Mouse (Mus musculus) lung, postnatal 25 days (tissue): ENCODE measurements around the gene Atxn2.
"Not testable (repeated sequence)": the region's sequence is repeated elsewhere in the genome, so short reads cannot be mapped to it uniquely, and the experiment has no call there.

Experiments used
- DNase-seq: peaks from one replicate; pipeline ENCODE4 v3.0.0; 2022; ENCODE audit warnings: low spot score

Atxn2 gene

GRCm38 (mm10) chr5:121710851-121711173, 325 bp upstream of the Atxn2 start:
- no peak for DNase-seq

DNA sequence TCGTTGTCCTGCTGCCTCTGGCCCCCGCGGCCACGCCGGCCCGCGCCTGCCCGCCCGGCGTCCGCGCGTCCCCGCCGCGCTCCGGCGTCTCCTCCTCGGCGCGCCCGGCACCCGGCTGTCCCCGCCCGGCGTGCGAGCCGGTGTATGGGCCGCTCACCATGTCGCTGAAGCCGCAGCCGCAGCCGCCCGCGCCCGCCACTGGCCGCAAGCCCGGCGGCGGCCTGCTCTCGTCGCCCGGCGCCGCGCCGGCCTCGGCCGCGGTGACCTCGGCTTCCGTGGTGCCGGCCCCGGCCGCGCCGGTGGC, 743 bp downstream of the Atxn2 start:
- DNase-seq: no peak

- DNase-seq: no peak
Observed at GRCm38 (mm10) chr5:121712232-121712933, 1.2 kb downstream of the Atxn2 start.

- no peak for DNase-seq
Observed at GRCm38 (mm10) chr5:121712934-121713538, 1.9 kb downstream of the Atxn2 start.

GRCm38 (mm10) chr5:121714331-121714730, 3.2 kb downstream of the Atxn2 start:
- no peak for DNase-seq

DNA sequence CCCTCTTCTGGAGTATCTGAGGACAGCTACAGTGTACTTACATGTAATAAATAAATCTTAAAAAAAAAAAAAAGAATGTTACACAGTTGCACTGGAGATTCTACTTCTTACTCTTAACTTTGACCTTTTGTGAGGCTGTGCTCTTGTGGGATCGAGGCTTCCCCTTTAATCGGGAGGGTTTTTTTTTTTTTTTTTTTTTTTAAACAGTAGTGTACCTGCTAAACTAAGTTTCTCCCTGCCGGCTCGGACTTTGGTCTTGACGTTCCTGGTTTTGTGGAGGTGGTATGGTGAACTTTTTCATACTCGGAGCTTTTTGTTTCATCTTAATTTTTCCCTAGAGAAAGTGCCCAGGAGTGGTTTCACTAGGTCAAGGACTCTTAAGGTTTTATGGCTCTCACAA, 3.8 kb downstream of the Atxn2 start:
- DNase-seq: no peak

GRCm38 (mm10) chr5:121718462-121718861, 7.3 kb downstream of the Atxn2 start:
- no peak for DNase-seq

DNA sequence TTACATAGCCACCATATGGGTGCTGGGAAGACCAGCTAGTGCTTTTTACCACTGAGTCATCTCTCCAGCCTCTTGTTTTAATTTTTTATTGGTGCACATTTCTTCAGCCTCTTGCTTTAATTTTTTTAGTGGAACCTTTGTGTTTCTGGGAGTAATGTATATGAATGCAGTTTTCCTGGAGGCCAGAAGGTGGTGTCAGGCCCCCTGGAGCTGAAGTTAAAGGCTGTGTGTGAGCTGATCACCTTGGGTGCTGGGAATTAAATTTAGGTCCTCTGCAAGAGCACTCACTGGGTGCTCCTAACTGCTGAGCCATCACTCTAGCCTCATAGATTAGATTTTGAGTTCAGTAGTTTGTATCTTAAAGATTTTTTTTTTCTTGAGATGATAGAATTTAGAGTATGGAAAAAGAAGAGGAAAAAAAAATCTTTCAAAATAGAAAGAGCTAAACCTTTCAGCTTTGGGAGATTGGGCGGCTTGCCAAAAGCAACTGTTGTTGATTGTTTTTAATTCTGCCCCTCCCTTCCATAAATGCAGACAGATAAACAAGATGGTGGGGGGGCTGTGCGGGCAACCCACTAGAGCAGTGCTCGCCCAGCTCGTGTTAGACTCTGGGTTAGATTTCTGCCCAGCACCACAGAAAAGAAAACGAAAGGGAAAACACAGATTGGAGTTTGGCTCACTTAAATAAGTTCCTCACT, 9.9 kb downstream of the Atxn2 start:
- DNase-seq: no peak

DNA sequence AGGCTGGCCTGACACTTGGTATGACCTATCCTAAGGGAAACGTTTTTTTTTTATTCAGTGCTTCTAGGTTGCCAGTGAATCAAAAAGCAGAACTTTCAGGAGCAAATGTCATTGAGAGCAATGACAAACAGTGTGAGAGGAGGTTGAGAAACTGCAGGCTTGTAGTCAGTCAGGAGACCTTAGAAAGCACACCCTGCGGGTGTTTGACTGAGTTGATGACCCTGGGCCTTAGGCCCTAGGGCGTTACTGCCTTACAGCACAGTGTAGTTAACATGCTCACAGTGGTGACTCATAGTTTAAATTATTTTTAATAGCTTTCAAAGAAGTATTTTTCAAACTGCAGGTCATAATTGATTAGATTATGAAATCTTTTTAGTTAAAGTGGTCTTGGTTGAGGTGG, 10.7 kb downstream of the Atxn2 start:
- no peak for DNase-seq

- DNase-seq: no peak
Observed at GRCm38 (mm10) chr5:121724678-121725077, 13.5 kb downstream of the Atxn2 start.

DNA sequence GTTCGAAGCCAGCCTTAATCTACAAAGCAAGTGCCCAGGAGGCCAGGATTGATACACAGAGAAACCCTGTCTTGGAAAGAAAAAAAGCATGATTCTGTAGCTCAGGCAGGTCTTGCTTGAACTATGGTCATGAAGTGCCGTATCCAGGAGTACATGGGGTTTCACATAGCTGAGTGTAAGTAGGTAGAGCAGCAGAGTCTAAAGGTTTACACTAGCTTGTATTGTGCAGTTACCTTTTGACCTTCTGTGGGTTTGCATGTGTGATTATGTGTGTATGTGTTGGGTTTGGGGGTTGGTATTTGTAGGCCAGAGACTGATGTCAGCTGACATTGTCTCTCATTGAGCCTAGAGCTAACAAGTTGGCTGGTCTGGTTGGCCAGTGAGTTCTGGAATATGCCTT, 18.9 kb downstream of the Atxn2 start:
- DNase-seq: no peak

GRCm38 (mm10) chr5:121736641-121737040, 25.5 kb downstream of the Atxn2 start:
- no peak for DNase-seq

- not testable (repeated sequence) for DNase-seq
Observed at GRCm38 (mm10) chr5:121738162-121738561, 27.0 kb downstream of the Atxn2 start.

DNA sequence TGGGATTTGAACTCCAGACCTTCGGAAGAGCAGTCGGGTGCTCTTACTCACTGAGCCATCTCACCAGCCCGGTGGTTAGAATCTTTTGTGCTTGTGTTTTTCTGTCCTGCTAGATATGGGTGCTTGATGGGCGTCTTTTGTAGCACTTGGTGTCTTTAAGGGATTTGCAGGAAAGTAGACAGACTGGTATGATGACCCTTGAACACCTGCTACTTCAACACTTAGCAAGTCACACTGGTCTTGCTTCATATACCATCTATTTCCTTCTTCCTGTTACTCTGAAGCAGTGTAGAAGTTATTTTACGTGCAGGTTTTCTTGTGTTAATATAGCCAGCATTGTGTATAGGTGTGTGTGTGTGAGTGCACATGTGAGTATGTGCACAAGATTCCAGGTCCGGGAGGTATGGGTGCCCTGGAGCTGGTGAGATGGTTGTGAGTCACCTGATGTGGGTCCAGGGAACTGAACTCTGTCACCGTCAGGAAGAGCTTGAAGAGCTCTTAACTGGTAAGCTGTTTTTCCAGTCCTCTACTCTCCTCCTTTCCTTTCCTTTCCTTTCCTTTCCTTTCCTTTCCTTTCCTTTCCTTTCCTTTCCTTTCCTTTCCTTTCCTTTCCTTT, 27.5 kb downstream of the Atxn2 start:
- peak; percentile 39 for DNase-seq

DNA sequence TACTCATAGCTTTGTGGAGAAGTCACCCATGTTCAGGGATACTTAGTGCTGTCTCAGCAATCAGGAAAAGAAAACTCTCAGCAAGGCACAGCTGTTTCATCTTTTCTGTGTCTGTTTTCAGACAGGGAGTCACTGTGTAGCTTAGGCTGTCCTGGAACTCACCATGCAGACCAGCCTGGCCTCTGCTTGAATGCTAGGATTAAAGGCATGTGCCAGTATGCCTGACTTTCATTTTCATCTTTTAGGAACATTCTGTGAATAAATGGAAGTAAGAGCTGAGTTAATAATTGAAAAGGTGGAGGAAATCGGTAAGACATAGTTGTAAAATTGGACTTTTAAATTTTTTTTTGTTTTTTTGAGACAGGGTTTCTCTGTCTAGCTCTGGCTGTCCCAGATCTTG, 29.4 kb downstream of the Atxn2 start:
- DNase-seq: no peak

DNA sequence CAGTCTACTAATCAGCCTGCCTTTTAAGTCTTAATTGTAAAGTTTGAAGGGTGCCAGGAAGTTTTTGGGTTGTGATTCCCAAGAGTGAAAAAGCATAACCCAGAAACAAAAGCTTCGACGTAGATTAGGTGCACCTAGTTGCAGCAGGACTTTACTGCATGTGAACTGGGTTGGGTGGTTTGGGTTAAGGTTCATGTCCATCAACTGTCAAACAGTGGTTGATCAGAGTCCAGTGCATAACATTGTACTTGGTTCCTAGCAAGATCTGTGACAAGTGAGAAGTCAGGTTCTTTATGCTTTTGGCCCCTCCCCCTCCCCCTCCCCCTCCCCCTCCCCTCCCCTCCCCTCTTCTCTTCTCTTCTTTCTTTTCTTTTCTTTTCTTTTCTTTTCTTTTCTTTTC, 31.8 kb downstream of the Atxn2 start:
- no peak for DNase-seq

- DNase-seq: not testable (repeated sequence)
Observed at GRCm38 (mm10) chr5:121747884-121748594, 36.9 kb downstream of the Atxn2 start.

DNA sequence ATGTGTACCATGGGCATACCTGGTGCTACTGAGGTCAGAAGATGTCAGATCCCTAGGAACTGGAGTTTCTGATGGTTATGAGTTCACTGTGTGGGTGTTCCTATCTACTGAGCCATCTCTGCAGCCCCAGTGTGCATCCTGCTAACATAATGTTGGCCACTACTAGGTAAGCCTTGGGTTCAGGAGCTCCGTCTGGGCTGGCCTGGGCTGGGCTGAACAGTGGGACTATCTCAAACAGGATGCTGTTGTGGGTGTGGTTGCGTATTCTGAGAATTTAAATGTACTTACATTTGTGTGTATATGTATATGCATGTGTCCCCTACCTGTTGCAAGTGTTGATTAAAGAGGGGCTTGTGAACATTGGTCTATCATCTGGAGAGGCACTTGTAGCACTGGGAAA, 38.5 kb downstream of the Atxn2 start:
- no peak for DNase-seq

- DNase-seq: no peak
Observed at GRCm38 (mm10) chr5:121757900-121758299, 46.8 kb downstream of the Atxn2 start.

GRCm38 (mm10) chr5:121758341-121758740, 47.2 kb downstream of the Atxn2 start:
- no peak for DNase-seq

DNA sequence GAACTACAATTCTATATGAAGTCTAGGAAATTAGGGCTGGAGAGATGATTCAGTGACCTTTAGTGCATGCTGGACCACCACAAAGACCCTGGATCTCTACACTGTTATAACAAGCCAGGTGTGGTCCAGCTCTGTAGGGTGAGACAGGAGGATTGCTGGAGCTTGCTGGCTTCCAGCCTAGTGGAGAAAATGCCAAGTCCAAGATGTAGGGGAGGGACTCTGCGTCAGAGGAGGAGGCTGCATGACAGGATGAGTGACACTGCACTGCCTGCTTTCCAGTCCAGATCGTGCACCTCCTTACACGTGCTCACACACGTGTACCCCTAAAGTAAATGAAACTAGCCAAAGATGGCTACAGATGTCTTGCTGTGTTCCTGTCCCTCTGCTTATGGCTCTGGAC, 48.8 kb downstream of the Atxn2 start:
- DNase-seq: no peak

DNA sequence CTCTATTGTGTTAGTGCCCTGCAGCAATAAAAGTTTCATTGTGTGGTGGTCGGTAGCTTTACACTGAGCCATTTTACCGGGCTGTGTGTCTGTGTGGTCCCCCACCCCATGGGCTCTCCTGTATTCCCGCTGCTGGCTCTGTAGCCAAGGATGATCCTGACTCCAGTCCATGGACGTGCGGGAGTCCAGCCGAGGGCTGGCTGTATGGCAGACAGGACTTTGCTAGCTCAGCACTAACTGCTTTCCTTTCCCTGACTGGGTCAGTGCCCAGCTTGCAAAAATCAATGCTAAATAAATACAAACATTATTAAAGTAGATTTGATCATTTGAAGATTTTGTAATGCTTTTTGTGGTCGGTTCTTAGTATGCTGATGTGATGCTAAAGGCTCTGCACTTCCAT, 50.3 kb downstream of the Atxn2 start:
- DNase-seq: no peak

GRCm38 (mm10) chr5:121762949-121763348, 51.8 kb downstream of the Atxn2 start:
- no peak for DNase-seq
